Mouse (Mus musculus): ENCODE measurements around the gene Klhl30.

Gene Klhl30

DNA sequence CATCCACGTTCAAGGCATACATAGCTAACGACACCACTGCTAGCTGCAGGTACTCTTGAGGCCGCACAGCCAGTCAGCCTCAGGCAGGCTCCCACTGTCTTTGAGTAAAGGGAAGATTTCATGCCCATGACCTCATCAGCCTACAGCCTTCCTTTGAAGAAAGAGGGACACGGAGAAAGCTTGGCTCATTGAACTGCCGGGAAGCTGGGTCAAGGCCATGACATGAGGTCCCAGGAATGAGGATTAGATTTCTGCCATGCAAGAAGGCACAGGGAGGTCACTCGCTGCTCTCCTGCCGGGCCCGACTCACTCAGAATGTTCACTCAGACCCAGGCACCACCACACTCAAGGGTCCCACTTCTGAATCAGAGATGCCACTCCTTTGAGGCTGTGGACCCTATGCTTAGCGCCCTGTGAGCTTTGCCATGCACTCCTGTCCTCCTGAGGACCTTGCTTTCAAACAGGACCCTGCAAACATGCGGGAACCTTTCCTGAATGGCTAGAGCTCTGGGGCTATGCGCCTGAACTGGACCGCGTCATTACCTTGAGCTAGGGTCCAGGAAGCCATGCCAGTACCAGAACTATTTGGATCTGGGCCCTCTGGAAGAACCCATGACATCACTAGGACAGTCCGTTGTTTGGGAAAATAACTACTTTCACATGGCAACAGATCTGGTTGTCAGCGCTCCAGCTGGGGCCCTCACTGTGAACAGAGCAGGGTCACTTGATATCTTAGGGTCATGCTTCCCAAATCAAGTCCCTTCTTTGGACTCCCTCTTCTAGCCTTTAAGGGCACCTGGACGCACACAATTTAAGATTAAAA, 14.2 kb downstream of the Klhl30 start:
- DNase-seq (ENCODE audit: low spot score) = no peak

DNA sequence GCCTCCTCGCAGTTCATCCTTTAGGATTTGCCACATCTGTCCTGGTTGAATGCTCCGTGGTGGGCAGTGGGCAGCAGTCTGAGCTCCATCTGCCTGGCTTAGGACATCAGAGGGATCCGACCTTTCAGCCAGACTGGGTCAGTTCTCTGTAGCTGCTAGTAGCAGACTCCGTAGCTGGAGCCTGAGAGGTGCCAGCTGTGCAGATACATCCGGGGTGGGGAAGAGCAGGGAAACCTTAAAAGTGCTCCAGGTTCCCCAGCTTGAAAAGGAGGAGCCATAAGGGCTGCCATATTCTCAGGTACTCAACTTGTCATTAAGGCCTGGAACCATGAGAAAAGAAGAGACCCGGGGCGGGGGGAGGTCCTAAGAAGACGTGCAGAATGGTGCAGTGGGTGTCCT, 15.0 kb downstream of the Klhl30 start:
- DNase-seq (ENCODE audit: low spot score) = no peak

DNA sequence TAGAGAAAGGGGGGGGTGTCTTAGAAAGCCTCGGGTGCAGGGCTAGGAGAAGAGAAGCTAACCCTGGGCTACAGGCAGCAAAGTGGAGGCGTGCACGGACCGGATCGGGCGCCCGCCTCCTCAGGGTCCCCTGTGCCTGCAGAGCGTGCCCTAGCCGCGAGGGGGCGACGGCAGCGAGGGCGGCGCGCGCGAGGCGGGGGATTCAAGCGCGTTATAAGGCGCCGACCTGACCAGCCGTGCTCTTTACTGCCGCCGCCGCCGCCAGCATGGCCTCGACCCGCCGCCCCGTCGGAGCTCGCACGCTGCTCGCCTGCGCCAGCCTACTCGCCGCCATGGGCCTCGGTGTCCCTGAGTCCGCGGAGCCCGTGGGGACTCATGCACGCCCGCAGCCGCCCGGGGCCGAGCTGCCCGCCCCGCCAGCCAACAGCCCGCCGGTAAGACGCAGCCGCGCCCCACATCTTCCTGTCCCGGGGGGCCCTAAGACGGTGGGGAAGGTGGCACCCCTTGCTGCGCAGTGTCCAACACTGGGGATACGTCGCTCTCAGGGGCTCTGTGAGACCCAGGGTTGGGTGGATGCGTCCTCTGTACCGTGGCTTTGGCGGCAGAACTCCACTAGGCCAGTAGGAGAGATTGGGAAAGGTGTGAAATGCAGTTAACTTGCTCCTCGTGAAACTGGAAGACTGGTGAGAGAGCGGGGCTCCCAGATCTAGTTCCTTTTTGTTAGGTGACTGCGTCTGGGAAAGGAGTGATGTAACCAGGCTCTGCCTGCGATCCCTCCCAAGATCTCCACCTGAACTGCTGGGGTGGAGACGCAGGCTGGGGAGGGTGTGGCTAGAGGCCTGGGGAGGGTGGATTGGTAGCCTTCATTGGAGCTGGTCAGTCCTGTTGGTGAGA, 15.6 kb downstream of the Klhl30 start, which contains the start of gene Erfe:
Erfe (plus strand) TSS at position 216 of the 894 bp plus-strand sequence.
- DNase-seq (ENCODE audit: low spot score) = peak; percentile 85

DNA sequence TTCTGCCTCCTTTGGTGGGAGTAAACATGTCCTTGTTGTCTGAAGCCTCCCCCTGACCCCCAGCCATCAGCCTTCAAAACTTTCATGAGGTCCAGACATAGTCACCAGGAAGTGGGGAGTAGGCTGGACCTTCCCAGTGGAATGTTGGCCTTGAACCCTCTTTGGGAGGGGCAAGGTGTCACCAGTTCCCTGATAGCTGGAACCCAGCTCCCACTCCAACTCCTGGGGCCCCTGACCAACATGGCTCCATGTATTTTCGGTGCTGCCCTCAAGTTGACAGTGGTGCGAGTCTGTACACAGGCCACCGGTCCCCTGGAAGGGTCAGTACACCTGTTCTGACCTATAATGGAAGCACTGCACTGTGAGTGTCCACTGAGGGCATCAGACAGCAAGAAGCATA, 16.5 kb downstream of the Klhl30 start:
- DNase-seq (ENCODE audit: low spot score) = no peak

DNA sequence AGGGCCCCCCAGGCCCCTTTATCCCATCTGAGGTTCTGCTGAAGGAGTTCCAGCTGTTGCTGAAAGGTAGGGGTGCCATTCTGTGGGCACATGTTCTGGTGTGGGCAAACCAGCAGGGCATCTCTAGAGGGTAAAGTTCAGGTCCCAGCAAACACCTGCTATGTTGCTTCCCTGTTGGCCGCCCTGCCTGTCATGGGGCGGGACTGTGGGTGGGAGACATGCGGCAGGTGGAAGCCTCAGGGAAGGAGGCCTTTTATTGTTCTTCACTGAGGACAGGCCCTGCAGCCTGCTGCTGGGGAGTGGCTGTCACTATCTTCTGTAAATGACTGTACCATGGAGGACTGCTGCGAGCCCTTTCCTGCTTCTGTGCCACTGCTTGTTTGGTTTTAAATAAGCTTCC, 18.6 kb downstream of the Klhl30 start:
- no peak for DNase-seq (ENCODE audit: low spot score)

DNA sequence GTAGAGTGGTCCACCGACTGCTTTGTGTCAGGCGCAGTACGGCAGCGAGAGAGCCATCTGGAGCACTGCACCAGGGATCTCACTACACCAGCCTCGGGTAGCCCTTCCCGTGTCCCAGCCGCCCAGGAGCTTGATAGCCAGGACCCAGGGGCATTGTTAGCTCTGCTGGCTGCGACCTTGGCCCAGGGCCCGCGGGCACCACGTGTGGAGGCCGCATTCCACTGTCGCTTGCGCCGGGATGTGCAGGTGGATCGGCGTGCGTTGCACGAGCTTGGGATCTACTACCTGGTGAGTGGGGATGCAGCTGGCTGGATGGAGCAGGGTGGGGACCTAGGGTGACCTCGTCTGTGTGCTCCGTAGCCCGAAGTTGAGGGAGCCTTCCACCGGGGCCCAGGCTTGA, 19.2 kb downstream of the Klhl30 start:
- DNase-seq (ENCODE audit: low spot score) = peak; percentile 71

DNA sequence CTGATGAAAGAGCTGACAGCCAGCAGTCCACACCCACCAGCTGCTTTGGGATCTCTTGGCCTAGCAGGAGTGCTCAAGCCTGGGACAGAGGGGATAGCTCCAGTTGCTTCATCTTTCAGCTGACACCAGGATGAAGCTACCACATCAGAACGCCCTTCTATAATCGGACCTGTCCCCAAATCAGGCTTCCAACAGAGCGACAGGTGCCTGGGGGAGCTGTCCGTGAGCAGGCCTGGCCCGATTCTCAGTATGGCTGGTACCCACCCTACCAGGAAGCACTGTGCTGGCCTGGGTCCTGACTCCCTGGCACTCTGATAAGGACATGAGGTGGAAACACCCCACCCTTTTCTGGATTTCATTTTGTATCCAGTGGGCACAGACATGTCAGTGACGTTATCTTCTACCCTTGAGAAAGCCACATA, 22.6 kb downstream of the Klhl30 start:
- no peak for DNase-seq (ENCODE audit: low spot score)

DNA sequence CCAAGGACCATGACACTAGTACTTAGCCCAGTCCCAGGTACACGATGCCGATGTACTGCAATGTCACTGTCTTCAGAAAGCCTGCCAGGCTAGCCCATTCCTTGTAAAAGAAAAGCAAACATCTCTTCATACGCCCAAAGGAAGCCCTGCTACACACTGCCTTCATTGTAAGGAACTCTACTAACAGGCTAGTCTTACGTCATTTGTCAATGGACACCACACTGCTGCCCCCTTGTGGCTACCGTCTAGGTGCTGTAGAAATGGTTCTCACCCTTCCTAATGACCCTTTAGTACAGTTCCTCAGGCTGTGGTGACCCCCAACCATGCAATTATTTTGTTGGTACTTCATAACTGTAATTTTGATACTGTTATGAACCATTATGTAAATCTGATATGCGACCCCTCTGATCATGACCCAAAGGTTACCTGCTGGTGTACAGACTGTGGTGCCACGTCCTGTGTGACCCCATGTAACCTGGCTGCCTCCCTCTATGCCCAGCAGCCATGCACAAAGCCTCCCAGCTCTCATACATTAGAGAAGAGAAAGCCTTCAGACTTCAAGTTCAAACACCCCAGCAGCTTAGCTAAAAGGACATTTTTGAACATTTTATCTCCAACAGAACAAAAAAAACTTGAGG, 29.8 kb downstream of the Klhl30 start:
- peak; percentile 90 for DNase-seq (ENCODE audit: low spot score)

DNA sequence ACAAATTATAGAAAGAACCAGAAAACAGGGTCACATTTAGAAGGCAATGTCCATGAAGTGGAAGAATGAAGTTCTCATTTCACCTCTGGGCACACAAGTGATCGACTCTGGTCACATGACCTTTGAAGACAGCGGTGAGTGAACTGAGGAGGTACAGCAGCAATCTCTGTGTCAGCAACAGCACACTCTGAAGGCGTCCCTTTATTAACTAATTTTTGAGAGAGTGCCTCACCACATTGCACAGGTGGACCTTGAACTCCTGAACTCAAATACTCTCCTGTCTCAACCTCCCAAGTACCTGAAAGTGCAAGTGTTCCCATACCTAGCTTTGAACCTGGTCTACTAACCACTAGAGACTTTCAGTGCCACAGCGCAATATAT, 30.3 kb downstream of the Klhl30 start:
- no peak for DNase-seq (ENCODE audit: low spot score)

DNA sequence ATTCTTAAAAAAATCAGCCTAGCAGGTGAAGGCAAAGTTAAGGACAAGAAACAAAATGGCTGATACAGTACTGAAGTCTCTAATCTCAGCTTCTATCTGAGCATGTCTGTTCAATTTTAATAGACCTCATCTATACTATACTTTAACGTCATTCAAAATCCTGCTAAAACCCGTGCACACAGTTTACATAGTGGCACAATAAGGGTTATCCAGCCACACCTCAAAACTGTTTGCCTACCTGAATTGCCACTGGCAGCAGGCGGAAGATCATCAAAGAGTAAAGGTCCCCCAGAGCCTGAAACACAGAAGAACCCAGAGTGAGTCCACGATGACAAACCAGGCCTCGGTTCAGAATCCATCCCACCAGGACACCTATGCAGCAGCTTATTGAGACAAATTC, 39.6 kb downstream of the Klhl30 start:
- DNase-seq (ENCODE audit: low spot score) = no peak

DNA sequence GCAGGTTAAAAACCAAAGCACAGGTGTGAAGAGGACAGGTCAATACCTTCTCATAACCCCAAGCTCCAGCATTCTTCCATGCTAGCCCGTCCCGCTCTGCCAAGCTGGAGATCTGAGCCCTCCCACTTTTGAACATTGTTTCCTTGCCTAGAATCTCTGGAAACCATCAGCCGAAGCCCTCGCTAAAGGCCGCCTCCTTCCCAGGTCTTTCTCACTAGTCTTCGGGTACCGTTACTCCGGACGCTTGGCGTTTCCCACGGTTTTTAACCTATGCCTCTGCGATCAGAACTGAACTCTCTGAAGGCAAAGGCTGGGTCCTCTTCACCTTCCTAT, 47.1 kb downstream of the Klhl30 start:
- DNase-seq (ENCODE audit: low spot score) = no peak

DNA sequence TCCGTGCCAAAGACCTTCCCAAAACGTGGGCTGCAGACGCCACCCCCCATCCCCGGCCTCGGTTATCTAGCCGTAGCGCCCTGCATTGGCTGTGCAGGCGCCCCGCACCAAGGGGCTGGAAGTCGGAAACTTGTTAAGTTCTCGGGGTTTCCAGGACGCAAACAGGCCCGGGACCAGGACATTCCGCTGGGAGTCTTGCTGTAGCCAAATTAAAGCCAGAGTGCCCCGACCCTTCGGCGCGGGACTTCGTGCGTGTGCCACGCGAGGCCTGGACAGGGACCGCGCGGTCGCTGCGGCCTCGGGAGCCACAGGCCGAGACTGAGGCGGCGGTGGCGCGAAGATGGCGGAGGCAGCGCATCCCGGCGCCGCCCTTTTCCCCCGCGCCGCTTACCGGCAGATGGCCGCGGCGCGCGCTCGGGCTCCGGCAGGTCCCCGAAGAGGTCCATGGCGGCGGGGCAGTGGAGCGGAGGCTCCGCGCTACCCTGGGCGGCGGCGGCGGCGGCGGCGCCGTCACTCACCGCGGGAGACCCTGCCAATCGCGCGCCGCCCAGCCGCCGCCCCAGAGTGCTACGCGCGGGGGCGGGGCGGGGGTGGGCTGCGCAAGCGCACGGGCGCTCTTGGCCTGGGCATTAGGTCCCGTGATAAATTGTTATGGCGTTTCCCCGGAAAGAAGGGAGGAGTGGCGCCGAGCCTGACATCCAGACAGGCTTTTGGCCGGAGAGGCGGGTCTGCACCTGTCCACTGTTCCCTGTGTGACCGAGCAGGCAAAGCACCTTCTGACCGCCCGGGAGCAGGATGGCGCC, 47.6 kb downstream of the Klhl30 start, which contains the start of gene Ilkap:
Ilkap (minus strand) TSS at position 556 of the 803 bp plus-strand sequence.
- peak; percentile 83 for DNase-seq (ENCODE audit: low spot score)

DNA sequence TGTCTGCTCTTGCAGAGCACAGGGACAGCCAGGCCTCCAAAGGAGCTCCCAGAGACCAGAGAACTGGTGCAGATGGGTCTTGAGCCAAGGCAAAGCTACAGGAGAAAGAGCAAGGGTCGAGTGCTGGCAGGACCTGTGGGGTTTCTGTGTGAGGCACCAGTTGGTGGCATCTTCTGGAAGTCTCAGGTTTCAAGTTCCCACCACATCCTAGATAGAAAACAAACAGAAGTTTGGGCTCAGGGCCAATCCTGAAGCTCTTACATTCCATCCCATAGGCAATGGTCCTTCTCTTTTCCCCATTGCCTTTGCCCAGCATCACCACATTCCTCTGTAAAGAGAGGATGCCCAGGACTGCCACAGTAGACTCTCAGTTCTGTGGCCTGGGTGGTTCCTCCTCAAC, 54.2 kb downstream of the Klhl30 start:
- DNase-seq (ENCODE audit: low spot score) = no peak

DNA sequence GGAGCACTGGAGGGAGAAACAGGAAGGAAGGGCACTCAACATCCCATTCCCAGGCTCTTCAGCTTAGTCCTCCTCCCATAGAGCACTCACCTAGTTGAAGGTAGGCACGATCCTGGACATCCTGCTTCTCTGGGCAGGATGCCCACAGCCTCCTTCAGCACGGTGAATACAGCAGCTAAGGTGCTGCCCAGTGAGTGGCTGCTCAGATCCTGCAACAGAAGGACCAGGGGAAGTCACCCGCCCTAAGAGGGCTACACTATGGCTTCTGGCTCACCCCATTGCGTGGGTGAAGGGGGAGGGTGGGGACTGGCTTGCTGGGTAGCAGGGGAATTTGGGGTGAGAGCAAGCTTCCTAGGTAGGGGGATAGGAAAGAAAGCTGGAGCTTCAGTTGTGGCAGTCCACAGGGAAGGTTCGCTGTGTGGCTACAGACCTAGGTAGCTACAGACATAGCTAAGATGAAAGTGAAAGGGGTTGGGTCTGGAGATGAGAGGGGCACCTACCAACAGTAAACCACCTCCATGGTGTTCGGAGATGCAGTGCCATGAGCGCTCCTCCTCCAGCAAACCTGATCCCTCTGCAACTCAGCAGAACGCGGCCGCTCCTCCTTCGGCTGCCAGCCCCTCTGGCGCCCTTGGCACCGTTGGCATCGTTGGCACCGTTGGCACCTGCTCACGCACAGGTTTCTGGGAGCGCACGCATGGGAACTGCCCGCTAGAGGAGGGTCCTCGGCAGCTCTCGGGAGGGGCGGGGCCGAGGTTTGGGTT, 54.8 kb downstream of the Klhl30 start:
- no peak for DNase-seq (ENCODE audit: low spot score)

DNA sequence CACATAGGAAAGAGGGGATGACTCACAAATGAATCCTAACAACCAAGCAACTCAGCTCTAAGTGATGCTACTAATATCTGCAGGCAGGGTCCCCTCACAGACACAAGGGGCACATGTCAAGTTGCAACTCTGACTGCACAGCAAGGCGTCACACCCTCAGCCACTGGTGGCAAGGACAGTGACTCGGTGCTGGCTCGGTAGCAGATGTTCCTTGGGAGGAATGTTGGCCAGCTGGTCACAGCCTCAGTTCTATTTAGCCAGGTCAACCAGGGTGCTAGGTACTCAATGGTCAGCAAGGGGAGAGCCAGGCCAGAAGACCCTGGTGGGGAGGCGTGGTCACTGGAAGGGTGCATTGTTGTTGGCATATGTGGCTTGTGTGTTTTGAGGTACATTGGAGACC, 57.0 kb downstream of the Klhl30 start:
- no peak for DNase-seq (ENCODE audit: low spot score)

DNA sequence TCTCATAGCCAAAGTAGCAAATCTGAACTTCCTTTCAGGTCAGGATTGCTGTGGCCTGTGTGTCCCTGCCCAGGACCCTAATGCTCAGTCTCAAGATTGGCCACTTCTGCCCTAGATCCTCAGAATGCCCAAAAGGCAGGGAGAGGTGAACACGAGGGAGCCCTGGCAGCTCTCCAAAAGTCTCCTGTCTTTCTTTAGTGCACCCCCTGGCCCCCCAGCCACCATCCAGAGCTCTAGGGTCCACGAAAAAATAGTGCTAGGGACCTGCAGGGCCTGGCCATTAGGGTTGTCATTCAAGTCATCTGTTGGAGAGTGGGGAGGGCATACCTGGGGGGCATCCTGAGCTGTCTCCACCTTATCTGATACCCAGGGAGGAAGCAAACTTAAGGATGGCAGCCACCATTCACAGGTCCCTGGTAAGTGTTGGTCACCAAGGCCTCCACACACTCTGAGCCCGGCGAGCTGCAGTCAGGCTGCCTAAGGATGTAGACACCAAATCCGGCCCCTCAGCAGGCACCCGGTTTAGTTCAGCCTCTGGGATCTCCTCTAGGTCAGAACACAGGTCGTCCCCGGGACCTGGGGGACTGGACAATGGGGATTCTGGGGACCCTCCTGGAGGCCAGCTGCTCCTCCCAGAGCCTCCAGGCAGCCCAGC, 60.9 kb downstream of the Klhl30 start:
- peak; percentile 60 for DNase-seq (ENCODE audit: low spot score)
